Mouse (Mus musculus): ENCODE results near the gene Ercc1. TPM values are rescaled to one million over a fixed set of nuclear protein-coding genes. Genes with fewer than 3 reads are reported as not detected.

Gene Ercc1
- polyA plus RNA-seq, 1 experiment from 2014 or later: 87.1 TPM

- Histone ChIP-seq H3K9me3 (replicated peaks; ENCODE audit: control insufficient read depth, low read length) (no peaks in the 10 kb centered on the region), H3K36me3 (replicated peaks; ENCODE audit: control insufficient read depth, insufficient read depth, low read depth, low read length) (no peaks in the 10 kb centered on the region), H3K4me2 (ENCODE audit: low read depth, low read length) (peak within 1 kb of the TSS; percentile 95), H3K4me3 (ENCODE audit: low read depth, low read length) (peak within 1 kb of the TSS; percentile 58), H3K27me3 (ENCODE audit: control insufficient read depth, insufficient read depth, low read length) (peaks cover 37% of the 10 kb centered on the region), H3K9ac (replicated peaks; ENCODE audit: low read length) (peak within 1 kb of the TSS; percentile 55), H3K4me1 (ENCODE audit: control insufficient read depth, insufficient read depth, low read length) (peaks cover 9% of the 10 kb centered on the region), H3K27ac (replicated peaks; ENCODE audit: low read depth, low read length) (no peak within 1 kb of the TSS)
- WGBS: 50% methylated on average over 7 of the region's 7 CpGs
- no peak for ATAC-seq (replicated peaks; ENCODE audit: insufficient number of reproducible peaks, low FRiP score, low TSS enrichment, low read depth)
- no peak for DNase-seq (ENCODE audit: low spot score)
Measured at GRCm38 (mm10) chr7:19404476-19404875, 59.9 kb downstream of the Ercc1 start, which contains the start of gene Ckm. Gene Ckm (plus strand): TSS chr7:19404776.

GRCm38 (mm10) chr7:19405417-19405816, 60.8 kb downstream of the Ercc1 start:
- no peak for ATAC-seq (replicated peaks; ENCODE audit: insufficient number of reproducible peaks, low FRiP score, low TSS enrichment, low read depth)
- peaks cover 32% of the 10 kb centered on the region for H3K27me3 ChIP-seq (ENCODE audit: control insufficient read depth, insufficient read depth, low read length)

More at GRCm38 (mm10) chr7:19405417-19405816, 60.8 kb downstream of the Ercc1 start:
- peak; percentile 88 for DNase-seq (ENCODE audit: low spot score)
- Histone ChIP-seq H3K9me3 (replicated peaks; ENCODE audit: control insufficient read depth, low read length) (no peaks in the 10 kb centered on the region), H3K4me3 (ENCODE audit: low read depth, low read length) (no peak overlapping the region), H3K4me1 (ENCODE audit: control insufficient read depth, insufficient read depth, low read length) (peaks cover 9% of the 10 kb centered on the region), H3K27ac (replicated peaks; ENCODE audit: low read depth, low read length) (no peak overlapping the region), H3K9ac (replicated peaks; ENCODE audit: low read length) (no peak overlapping the region), H3K36me3 (replicated peaks; ENCODE audit: control insufficient read depth, insufficient read depth, low read depth, low read length) (no peaks in the 10 kb centered on the region), H3K4me2 (ENCODE audit: low read depth, low read length) (peak overlapping the region; percentile 10)
- 3% methylated on average over 19 of the region's 19 CpGs for WGBS

MicroRNAs encoded within 50 kb of the gene (microRNA counts, 519-probe panel; counts per million panel counts)
- not detected for microRNA mmu-miR-343

Small RNAs within 50 kb of the gene (microRNA-seq; reads per million reads assigned to microRNA genes)
- gene Mir343 (ENCODE audit: borderline number of aligned reads): not detected

Other genes starting within 250 kb of the Ercc1 start
- gene Gm4969, start 226.4 kb upstream of the Ercc1 start, polyA plus RNA-seq (2014; fragmentation: Nextera tagmentation; extraction: Ambion mirVana): 2.4 TPM in 2 replicates
- 7.4 and 7.7 TPM in 2 replicates for gene Fbxo46, start 224.9 kb upstream of the Ercc1 start, polyA plus RNA-seq (2014; fragmentation: Nextera tagmentation; extraction: Ambion mirVana)
- 9.4 and 9.7 TPM in 2 replicates for gene Qpctl, start 195.5 kb upstream of the Ercc1 start, polyA plus RNA-seq (2014; fragmentation: Nextera tagmentation; extraction: Ambion mirVana)
- gene Snrpd2, start 195.1 kb upstream of the Ercc1 start, polyA plus RNA-seq (2014; fragmentation: Nextera tagmentation; extraction: Ambion mirVana): 157 and 171 TPM in 2 replicates
- gene Gipr, start 178.7 kb upstream of the Ercc1 start, polyA plus RNA-seq (2014; fragmentation: Nextera tagmentation; extraction: Ambion mirVana): 0.15 and 0.77 TPM in 2 replicates
- gene Eml2, start 168.4 kb upstream of the Ercc1 start, polyA plus RNA-seq (2014; fragmentation: Nextera tagmentation; extraction: Ambion mirVana): 2.1 and 2.3 TPM in 2 replicates
- 1.4 and 1.8 TPM in 2 replicates for gene Gpr4, start 132.2 kb upstream of the Ercc1 start, polyA plus RNA-seq (2014; fragmentation: Nextera tagmentation; extraction: Ambion mirVana)
- 39.5 and 45.5 TPM in 2 replicates for gene Opa3, start 116.4 kb upstream of the Ercc1 start, polyA plus RNA-seq (2014; fragmentation: Nextera tagmentation; extraction: Ambion mirVana)
- 53.2 and 54.9 TPM in 2 replicates for gene Vasp, start 73.0 kb upstream of the Ercc1 start, polyA plus RNA-seq (2014; fragmentation: Nextera tagmentation; extraction: Ambion mirVana)
- not detected in 2 replicates for gene Ppm1n, start 64.7 kb upstream of the Ercc1 start, polyA plus RNA-seq (2014; fragmentation: Nextera tagmentation; extraction: Ambion mirVana)
- 15.8 and 17.5 TPM in 2 replicates for gene Rtn2, start 62.2 kb upstream of the Ercc1 start, polyA plus RNA-seq (2014; fragmentation: Nextera tagmentation; extraction: Ambion mirVana)
- gene Fosb, start 34.7 kb upstream of the Ercc1 start, polyA plus RNA-seq (2014; fragmentation: Nextera tagmentation; extraction: Ambion mirVana): not detected in 2 replicates
- 20.1 and 21.5 TPM in 2 replicates for gene Cd3eap, start 14.7 kb downstream of the Ercc1 start, polyA plus RNA-seq (2014; fragmentation: Nextera tagmentation; extraction: Ambion mirVana)
- gene Ppp1r13l, start 15.0 kb downstream of the Ercc1 start, polyA plus RNA-seq (2014; fragmentation: Nextera tagmentation; extraction: Ambion mirVana): 4.7 and 5.2 TPM in 2 replicates
- 7.1 and 8.2 TPM in 2 replicates for gene Ercc2, start 37.2 kb downstream of the Ercc1 start, polyA plus RNA-seq (2014; fragmentation: Nextera tagmentation; extraction: Ambion mirVana)
- gene Klc3, start 59.3 kb downstream of the Ercc1 start, polyA plus RNA-seq (2014; fragmentation: Nextera tagmentation; extraction: Ambion mirVana): 3.9 and 5.6 TPM in 2 replicates
- 0.17 TPM in 1 of 2 replicates, not detected in the other for gene Ckm, start 60.0 kb downstream of the Ercc1 start, polyA plus RNA-seq (2014; fragmentation: Nextera tagmentation; extraction: Ambion mirVana)
- 7.9 and 8.6 TPM in 2 replicates for gene Mark4, start 114.0 kb downstream of the Ercc1 start, polyA plus RNA-seq (2014; fragmentation: Nextera tagmentation; extraction: Ambion mirVana)
- gene Exoc3l2, start 118.6 kb downstream of the Ercc1 start, polyA plus RNA-seq (2014; fragmentation: Nextera tagmentation; extraction: Ambion mirVana): 1.2 and 1.7 TPM in 2 replicates
- 2.3 and 2.6 TPM in 2 replicates for gene Bloc1s3, start 163.6 kb downstream of the Ercc1 start, polyA plus RNA-seq (2014; fragmentation: Nextera tagmentation; extraction: Ambion mirVana)
- gene Trappc6a, start 163.6 kb downstream of the Ercc1 start, polyA plus RNA-seq (2014; fragmentation: Nextera tagmentation; extraction: Ambion mirVana): 51.7 and 58.2 TPM in 2 replicates
- gene Nkpd1, start 173.1 kb downstream of the Ercc1 start, polyA plus RNA-seq (2014; fragmentation: Nextera tagmentation; extraction: Ambion mirVana): 0.08 TPM in 1 of 2 replicates, not detected in the other
- 3.6 and 3.7 TPM in 2 replicates for gene Ppp1r37, start 218.3 kb downstream of the Ercc1 start, polyA plus RNA-seq (2014; fragmentation: Nextera tagmentation; extraction: Ambion mirVana)
- 0.22 and 0.31 TPM in 2 replicates for gene Zfp296, start 232.5 kb downstream of the Ercc1 start, polyA plus RNA-seq (2014; fragmentation: Nextera tagmentation; extraction: Ambion mirVana)
- 158 and 167 TPM in 2 replicates for gene Gemin7, start 232.8 kb downstream of the Ercc1 start, polyA plus RNA-seq (2014; fragmentation: Nextera tagmentation; extraction: Ambion mirVana)